Mouse (Mus musculus): Measurements from ENCODE around the gene Gm5796. TPM values are rescaled to one million over a fixed set of nuclear protein-coding genes. Genes with fewer than 3 reads are reported as not detected.
"Not testable (repeated sequence)": the region's sequence is repeated elsewhere in the genome, so short reads cannot be mapped to it uniquely, and the experiment has no call there.

Gm5796 gene
- total RNA-seq (2021): 1 to 10 TPM; 3.8 to 7.6 TPM

DNA sequence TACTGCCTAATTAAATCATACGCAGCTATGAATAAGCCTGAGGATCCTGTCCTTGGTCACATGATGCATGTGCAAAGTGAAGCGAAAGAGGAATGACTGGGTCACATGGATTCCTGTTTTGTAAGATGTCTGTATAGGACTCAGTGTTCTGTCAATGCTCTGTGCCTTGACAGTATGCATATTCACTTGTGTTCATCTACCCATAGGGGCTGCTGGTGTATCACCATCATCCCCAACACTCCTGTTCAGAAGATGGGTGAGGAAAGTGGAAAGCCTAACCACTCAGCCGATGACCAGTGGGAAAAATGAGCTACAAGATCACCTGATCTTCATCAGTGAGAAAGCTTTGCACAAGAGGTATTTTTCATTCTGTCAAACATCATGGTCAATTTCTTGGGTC lies at the start of gene Gm5796:
Gm5796 (plus strand) TSS at position 301 of the 400 bp plus-strand sequence.
- DNase-seq: not testable (repeated sequence)

DNA sequence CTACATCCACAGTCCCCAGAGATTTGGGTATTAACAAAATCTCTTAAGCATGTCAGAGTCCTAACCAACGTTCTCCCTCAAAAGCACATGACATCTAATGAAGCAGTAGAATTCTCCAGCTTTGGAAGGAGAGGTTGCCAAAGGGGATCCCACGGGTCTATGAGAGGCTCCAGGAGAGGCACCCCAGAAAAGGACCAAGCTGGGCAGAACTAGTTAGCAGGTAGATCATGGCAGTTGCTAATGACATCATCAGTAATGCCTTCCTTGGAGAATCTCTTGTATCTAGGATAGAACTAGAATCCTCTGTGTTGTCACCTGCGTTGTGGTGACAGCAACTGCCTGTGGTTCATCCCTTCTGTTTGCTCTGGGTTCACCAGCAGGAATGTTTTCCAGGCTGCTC lies 25.6 kb upstream of the Gm5796 start, which contains the start of gene Gm3099:
Gm3099 (plus strand) TSS at position 301 of the 400 bp plus-strand sequence.
- not testable (repeated sequence) for DNase-seq

DNA sequence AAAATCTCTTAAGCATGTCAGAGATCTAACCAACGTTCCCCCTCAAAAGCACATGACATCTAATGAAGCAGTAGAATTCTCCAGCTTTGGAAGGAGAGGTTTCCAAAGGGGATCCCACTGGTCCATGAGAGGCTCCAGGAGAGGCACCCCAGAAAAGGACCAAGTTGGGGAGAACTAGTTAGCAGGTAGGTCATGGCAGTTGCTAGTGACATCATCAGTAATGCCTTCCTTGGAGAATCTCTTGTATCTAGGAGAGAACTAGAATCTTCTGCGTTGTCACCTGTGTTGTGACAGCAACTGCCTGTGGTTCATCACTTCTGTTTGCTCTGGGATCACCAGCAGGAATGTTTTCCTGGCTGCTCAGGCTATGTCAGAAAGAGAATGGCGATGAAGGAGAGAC lies 60.1 kb downstream of the Gm5796 start, which contains the start of gene Gm3115:
Gm3115 (plus strand) TSS at position 301 of the 400 bp plus-strand sequence.
- not testable (repeated sequence) for DNase-seq

Other genes starting within 250 kb of the Gm5796 start
- under 1 TPM in 1 of 2 experiments, not detected in 1; 0.58 TPM for gene Gm3002, start 213.9 kb upstream of the Gm5796 start, total RNA-seq (2021)
- not detected for gene Gm3033, start 177.7 kb upstream of the Gm5796 start, total RNA-seq (2021)
- gene Gm2916, start 139.8 kb upstream of the Gm5796 start, total RNA-seq (2021): not detected
- gene Gm3029, start 92.2 kb upstream of the Gm5796 start, total RNA-seq (2021): not detected
- under 1 TPM in 1 of 2 experiments, not detected in 1; 0.27 TPM for gene Gm3095, start 60.4 kb upstream of the Gm5796 start, total RNA-seq (2021)
- not detected for gene Gm3099, start 25.5 kb upstream of the Gm5796 start, total RNA-seq (2021)
- gene Gm3115, start 60.2 kb downstream of the Gm5796 start, total RNA-seq (2021): under 1 TPM; 0.37 to 0.73 TPM
- gene Gm8108, start 86.6 kb downstream of the Gm5796 start, total RNA-seq (2021): 1 to 10 TPM; 6.4 to 7.8 TPM
- not detected for gene Gm3127, start 141.1 kb downstream of the Gm5796 start, total RNA-seq (2021)
- 1 to 10 TPM in 1 of 2 experiments, under 1 TPM in 1; 0.58 to 1.3 TPM for gene Gm2974, start 158.6 kb downstream of the Gm5796 start, total RNA-seq (2021)
- gene Gm3138, start 225.7 kb downstream of the Gm5796 start, total RNA-seq (2021): not detected

Measured in layer of hippocampus, postnatal 36 days (tissue).